Mouse (Mus musculus) megakaryocyte, embryonic 14.5 days (primary cell): ENCODE results near the gene Muc2.

Experiments
- FLI1 ChIP-seq: IDR thresholded peaks from 2 replicates; pipeline ENCODE4 v1.6.1; 2012; ENCODE audit warnings: low read length, inconsistent platforms, mixed read lengths
- GATA1 ChIP-seq: IDR thresholded peaks from 3 replicates; pipeline ENCODE4 v1.6.1; 2012; ENCODE audit warnings: mixed read lengths, low read length, inconsistent platforms, borderline replicate concordance

- TF ChIP-seq GATA1, result no peak
- TF ChIP-seq FLI1, result no peak
Measured at GRCm38 (mm10) chr7:141776199-141776598, 86.1 kb downstream of the Muc2 start.
